Mouse (Mus musculus): Measurements from ENCODE around the gene Fuk. TPM values are rescaled to one million over a fixed set of nuclear protein-coding genes. Genes with fewer than 3 reads are reported as not detected.

The Fuk gene
- polyA plus RNA-seq, 1 experiment: 13.2 TPM

DNA sequence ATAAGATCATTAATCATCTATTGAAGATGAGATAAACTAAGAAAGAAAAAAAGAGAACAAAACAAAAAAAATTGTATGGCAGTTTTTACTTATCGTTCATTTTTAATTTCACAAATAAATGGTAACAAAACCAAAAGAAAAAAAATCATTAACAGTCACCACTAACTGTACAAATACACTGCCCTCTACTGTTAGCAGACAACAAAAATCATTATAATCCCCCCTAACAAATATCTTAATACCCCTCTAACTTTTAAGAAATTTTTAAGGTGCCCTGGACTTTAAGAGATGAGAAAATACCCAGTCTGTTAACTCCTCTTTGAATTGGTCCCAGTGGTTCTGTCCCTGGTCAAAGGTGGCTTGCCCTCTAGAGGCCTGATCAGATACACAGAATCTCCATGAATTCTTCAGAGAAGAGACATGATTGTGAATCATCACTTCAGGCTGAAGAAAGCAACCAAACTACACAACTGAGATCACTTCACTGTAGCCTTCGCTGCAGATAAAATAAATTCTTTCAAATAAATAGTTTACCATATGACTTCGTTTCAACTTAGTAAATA, 60.2 kb downstream of the Fuk start:
- WGBS: 69% methylated on average over 3 of the region's 3 CpGs

More for the DNA sequence above, 60.2 kb downstream of the Fuk start:
- DNase-seq (ENCODE audit: low read depth, low spot score): no peak

Other genes starting within 250 kb of the Fuk start
- gene Mtss1l, start 181.0 kb downstream of the Fuk start, polyA plus RNA-seq (2012; rRNA removed): 9.9 and 13.2 TPM in 2 replicates
- 12.7 and 20.0 TPM in 2 replicates for gene Il34, start 96.6 kb downstream of the Fuk start, polyA plus RNA-seq (2012; rRNA removed)
- 29.3 and 36.6 TPM in 2 replicates for gene Cog4, start 55.9 kb downstream of the Fuk start, polyA plus RNA-seq (2012; rRNA removed)
- gene Sf3b3, start 55.7 kb downstream of the Fuk start, polyA plus RNA-seq (2012; rRNA removed): 34.0 and 37.2 TPM in 2 replicates
- gene St3gal2, start 17.4 kb upstream of the Fuk start, polyA plus RNA-seq (2012; rRNA removed): 5.0 and 6.9 TPM in 2 replicates
- 20.6 and 24.2 TPM in 2 replicates for gene Ddx19a, start 95.3 kb upstream of the Fuk start, polyA plus RNA-seq (2012; rRNA removed)
- 3.5 and 4.3 TPM in 2 replicates for gene Ddx19b, start 129.3 kb upstream of the Fuk start, polyA plus RNA-seq (2012; rRNA removed)
- 27.9 and 37.2 TPM in 2 replicates for gene Aars, start 130.7 kb upstream of the Fuk start, polyA plus RNA-seq (2012; rRNA removed)
- gene Exosc6, start 153.9 kb upstream of the Fuk start, polyA plus RNA-seq (2012; rRNA removed): 0.10 TPM in 1 of 2 replicates, not detected in the other
- 0.05 TPM in 1 of 2 replicates, not detected in the other for gene Clec18a, start 189.9 kb upstream of the Fuk start, polyA plus RNA-seq (2012; rRNA removed)
- gene Pdpr, start 192.1 kb upstream of the Fuk start, polyA plus RNA-seq (2012; rRNA removed): 3.0 and 10.6 TPM in 2 replicates

Measured in large intestine, adult 2 months (tissue).